Mouse (Mus musculus) limb, embryonic 13.5 days (tissue): ENCODE measurements around the gene Cwc25. TPM values are rescaled to one million over a fixed set of nuclear protein-coding genes. Genes with fewer than 3 reads are reported as not detected.

Experiments used
- ATAC-seq: fragments of 200-750 bp; cut with Nextera tagmentation; 2 replicates; pipeline ENCODE4 v1.8.0; 2017; ENCODE audit warnings: low read depth, moderate number of reproducible peaks, moderate TSS enrichment; ENCODE audit not compliant: low FRiP score
- H3K27ac ChIP-seq: fragments of 300-500 bp; sonication (generic); 2 replicates; pipeline ENCODE4 v1.5.1; 2015; ENCODE audit warnings: inconsistent platforms, mild to moderate bottlenecking, moderate library complexity
- H3K27me3 ChIP-seq: fragments of 300-500 bp; sonication (generic); 2 replicates; pipeline ENCODE4 v1.6.1; 2015; ENCODE audit warnings: mild to moderate bottlenecking, inconsistent platforms
- H3K36me3 ChIP-seq: fragments of 300-500 bp; sonication (generic); 2 replicates; pipeline ENCODE4 v1.6.1; 2015; ENCODE audit warnings: inconsistent platforms, mild to moderate bottlenecking, moderate library complexity
- H3K4me1 ChIP-seq: fragments of 300-500 bp; sonication (generic); 2 replicates; pipeline ENCODE4 v1.6.1; 2015; ENCODE audit warnings: inconsistent platforms
- H3K4me2 ChIP-seq: fragments of 300-500 bp; sonication (generic); replicated peaks from 2 replicates; pipeline ENCODE4 v1.6.1; 2015; ENCODE audit warnings: inconsistent platforms, mild to moderate bottlenecking, moderate library complexity
- H3K4me3 ChIP-seq: fragments of 300-500 bp; sonication (generic); 2 replicates; pipeline ENCODE4 v1.5.1; 2015; ENCODE audit warnings: moderate library complexity, mild to moderate bottlenecking, inconsistent platforms
- H3K9ac ChIP-seq: fragments of 300-500 bp; sonication (generic); 2 replicates; pipeline ENCODE4 v1.6.1; 2015; ENCODE audit warnings: mild to moderate bottlenecking, inconsistent platforms
- H3K9me3 ChIP-seq: fragments of 300-500 bp; sonication (generic); 2 replicates; pipeline ENCODE4 v1.6.1; 2016; ENCODE audit warnings: inconsistent platforms
- WGBS: fragments of 180-500 bp; shearing (Covaris S2); methylation state at CpG from one replicate; pipeline ENCODE4 v1.1.7; 2015; 5-methylcytosine and 5-hydroxymethylcytosine counted together
- polyA plus RNA-seq: library from polyadenylated mRNA; unstranded; fragments of >200 nt; fragmentation: Nextera tagmentation; extraction: Ambion mirVana; gene quantifications from 2 replicates; pipeline ENCODE4 v1.2.1, GENCODE M21; 2015

Gene Cwc25
- polyA plus RNA-seq, result 21.0 and 23.3 TPM in 2 replicates

- Histone ChIP-seq H3K4me1 (peaks cover 19% of the 10 kb centered on the region), H3K27me3 (no peaks in the 10 kb centered on the region), H3K4me3 (peak within 1 kb of the TSS; percentile 88), H3K36me3 (peaks cover 31% of the 10 kb centered on the region), H3K9me3 (0 out of 2 replicates have a peak, but pooled peaks cover 3% of the 10 kb centered on the region), H3K4me2 (peak within 1 kb of the TSS; percentile 89), H3K9ac (peak within 1 kb of the TSS; percentile 90), H3K27ac (peak within 1 kb of the TSS; percentile 92)
- ATAC-seq, result peak; percentile 93
- WGBS, result under 1% methylated on average over 38 of the region's 38 CpGs
These were observed at the start of gene Cwc25 for GRCm38 (mm10) chr11:97766154-97766881. Cwc25 (minus strand) TSS chr11:97766556.

GRCm38 (mm10) chr11:97815736-97816135, 49.4 kb upstream of the Cwc25 start:
- ATAC-seq, result no peak
- Histone ChIP-seq H3K4me3 (no peak overlapping the region), H3K27ac (no peak overlapping the region), H3K4me1 (peaks cover 74% of the 10 kb centered on the region), H3K36me3 (peaks cover 89% of the 10 kb centered on the region), H3K9me3 (no peaks in the 10 kb centered on the region), H3K4me2 (no peak overlapping the region), H3K9ac (0 out of 2 replicates have a peak overlapping the region, but pooled peaks have one; percentile 31), H3K27me3 (no peaks in the 10 kb centered on the region)
- WGBS, result 70% methylated on average over 11 of the region's 11 CpGs

DNA sequence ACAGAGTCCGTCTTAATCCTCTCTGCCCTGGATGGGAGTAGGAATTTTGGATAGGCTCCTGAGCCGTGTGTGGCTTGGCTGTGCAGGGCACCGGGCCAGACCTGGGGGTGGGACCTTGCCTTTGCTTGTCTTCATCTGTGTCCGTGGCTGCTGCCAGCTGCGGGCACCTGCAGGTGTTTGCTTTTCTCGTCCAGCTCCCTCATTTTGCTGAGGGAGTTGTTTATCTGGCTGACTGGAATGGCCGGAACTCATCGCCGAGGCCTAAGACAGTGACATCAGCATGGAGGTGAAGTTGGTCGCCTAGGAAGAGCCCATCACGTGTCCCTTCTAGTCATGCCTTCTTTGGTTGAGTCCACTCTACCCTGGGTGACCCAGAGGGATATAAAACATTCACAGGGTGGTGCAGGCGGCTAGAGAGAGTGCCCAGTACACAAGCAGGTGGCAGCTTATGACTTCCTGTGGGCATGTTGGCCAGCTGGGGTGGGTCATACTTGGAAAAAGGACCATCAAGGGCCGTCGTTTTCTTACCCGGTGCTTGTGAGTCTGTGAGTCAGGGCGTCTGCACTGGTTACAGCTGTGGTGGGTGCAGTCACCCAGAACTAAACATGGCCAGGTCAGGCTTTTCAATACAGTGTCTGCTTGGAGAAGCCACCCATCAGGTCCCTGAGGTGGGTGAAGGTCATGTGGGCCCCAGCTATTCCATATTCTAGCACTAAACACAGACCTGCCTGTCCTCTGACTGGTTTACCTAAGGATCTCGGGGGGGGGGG, 47.6 kb upstream of the Cwc25 start:
- Histone ChIP-seq H3K4me1 (peaks cover 80% of the 10 kb centered on the region), H3K9me3 (no peaks in the 10 kb centered on the region), H3K27ac (no peak overlapping the region), H3K36me3 (peaks cover 81% of the 10 kb centered on the region), H3K4me3 (no peak overlapping the region), H3K4me2 (no peak overlapping the region), H3K9ac (no peak overlapping the region), H3K27me3 (no peaks in the 10 kb centered on the region)
- ATAC-seq, result no peak
- WGBS, result 86% methylated on average over 17 of the region's 17 CpGs

DNA sequence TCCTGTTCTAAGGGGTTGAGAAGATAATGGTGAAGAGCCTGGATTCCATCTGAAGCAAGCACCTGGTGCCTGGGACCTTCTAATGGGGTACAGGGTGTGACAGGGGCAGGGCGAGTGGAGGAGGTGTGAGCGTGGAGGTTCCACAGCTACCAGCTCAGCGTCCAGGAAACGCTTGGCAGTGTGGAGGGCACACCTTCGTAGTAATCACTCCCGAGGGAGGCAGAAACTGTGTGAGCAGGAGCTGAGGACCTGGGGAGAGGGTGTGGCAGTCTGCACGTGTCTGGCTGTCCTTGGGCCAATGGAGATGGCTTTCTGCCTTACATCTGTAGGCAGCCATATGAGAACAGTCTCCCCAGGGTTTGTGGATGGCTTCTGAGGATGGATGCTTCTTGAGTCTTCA, 46.7 kb upstream of the Cwc25 start:
- H3K9ac ChIP-seq, result no peak overlapping the region
- H3K36me3 ChIP-seq, result peaks cover 81% of the 10 kb centered on the region
- H3K27me3 ChIP-seq, result no peaks in the 10 kb centered on the region
- no peak overlapping the region for H3K27ac ChIP-seq
- no peak overlapping the region for H3K4me3 ChIP-seq
- H3K4me2 ChIP-seq, result no peak overlapping the region
- no peaks in the 10 kb centered on the region for H3K9me3 ChIP-seq
- ATAC-seq, result no peak
- H3K4me1 ChIP-seq, result peaks cover 80% of the 10 kb centered on the region
- 54% methylated on average over 7 of the region's 7 CpGs for WGBS

- no peak overlapping the region for H3K4me2 ChIP-seq
- ATAC-seq, result no peak
- no peaks in the 10 kb centered on the region for H3K9me3 ChIP-seq
- H3K27ac ChIP-seq, result no peak overlapping the region
- peak overlapping the region; percentile 50 for H3K9ac ChIP-seq
- no peak overlapping the region for H3K4me3 ChIP-seq
- WGBS, result 48% methylated on average over 3 of the region's 3 CpGs
- H3K27me3 ChIP-seq, result no peaks in the 10 kb centered on the region
- H3K36me3 ChIP-seq, result peaks cover 80% of the 10 kb centered on the region
- peaks cover 80% of the 10 kb centered on the region for H3K4me1 ChIP-seq
These were observed 46.1 kb upstream of the Cwc25 start for GRCm38 (mm10) chr11:97812491-97812921.

DNA sequence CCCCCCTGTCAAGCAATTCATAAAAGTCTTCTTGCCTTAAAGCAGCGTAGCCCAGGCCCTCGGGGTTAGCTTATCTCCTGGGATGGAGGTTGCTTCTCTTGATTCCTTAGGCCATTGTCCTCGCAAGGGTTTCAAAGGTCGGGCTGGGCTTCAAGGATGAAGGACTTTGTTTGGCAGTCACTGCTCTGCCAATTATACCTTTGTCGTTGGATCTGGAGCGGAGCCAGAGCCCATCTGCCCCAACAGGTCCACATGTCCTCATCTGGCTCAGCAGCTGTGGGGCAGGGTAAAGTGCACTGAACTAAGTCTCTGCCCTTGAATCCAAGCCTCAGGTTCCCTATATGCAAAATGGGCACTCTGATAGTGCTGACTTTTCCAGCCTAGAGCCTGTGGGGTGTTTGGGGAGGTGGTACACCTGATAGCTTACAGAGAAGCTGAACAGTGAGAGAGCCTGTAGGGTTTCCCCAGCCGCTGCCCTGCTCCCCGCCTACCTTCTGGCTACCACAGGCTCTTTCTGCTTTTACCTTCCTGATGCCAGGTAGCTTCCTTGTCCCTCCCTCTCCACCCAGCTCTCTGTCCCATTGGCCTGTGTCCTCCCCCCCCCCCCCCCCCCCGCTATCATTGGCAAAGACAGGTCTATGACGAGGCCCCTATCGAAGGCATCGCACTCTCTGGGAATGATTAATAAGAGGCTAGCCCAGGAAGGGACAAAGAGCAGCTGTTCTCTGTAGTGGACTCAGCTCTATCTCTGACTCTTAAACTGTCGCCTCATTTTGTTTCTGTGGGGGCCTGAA, 45.4 kb upstream of the Cwc25 start:
- ATAC-seq, result no peak
- Histone ChIP-seq H3K27ac (peak overlapping the region; percentile 22; the same call in 1 of the 2 replicates), H3K9ac (0 out of 2 replicates have a peak overlapping the region, but pooled peaks have one; percentile 8), H3K4me1 (peaks cover 79% of the 10 kb centered on the region), H3K4me2 (no peak overlapping the region), H3K27me3 (no peaks in the 10 kb centered on the region), H3K9me3 (no peaks in the 10 kb centered on the region), H3K4me3 (no peak overlapping the region), H3K36me3 (peaks cover 80% of the 10 kb centered on the region)
- WGBS, result 51% methylated on average over 12 of the region's 13 CpGs

- Histone ChIP-seq H3K4me1 (peaks cover 79% of the 10 kb centered on the region), H3K4me2 (no peak overlapping the region), H3K36me3 (peaks cover 75% of the 10 kb centered on the region), H3K9ac (no peak overlapping the region), H3K4me3 (no peak overlapping the region), H3K9me3 (no peaks in the 10 kb centered on the region), H3K27me3 (no peaks in the 10 kb centered on the region), H3K27ac (no peak overlapping the region)
- ATAC-seq, result no peak
- 41% methylated on average over 3 of the region's 3 CpGs for WGBS
These were observed 44.6 kb upstream of the Cwc25 start for GRCm38 (mm10) chr11:97810970-97811369.

DNA sequence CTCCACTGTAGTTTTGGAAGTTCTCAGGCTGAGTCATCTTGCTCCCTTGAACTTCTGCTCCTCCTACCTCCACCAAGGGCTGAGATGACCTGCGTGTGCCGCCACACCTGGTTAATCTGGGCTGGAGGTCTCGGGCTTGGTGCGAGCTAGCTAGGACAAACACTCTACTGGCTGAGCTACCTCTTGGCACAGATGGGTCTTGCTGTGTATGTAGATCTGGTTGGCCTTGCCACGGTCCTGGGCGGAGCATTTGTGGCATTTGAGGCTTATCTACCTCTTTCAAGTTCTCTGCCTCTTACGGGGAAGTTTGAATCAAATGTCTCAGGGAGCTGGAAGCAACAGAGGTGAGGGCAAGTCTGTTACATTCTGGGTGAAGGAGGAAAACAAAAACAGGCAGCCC, 44.0 kb upstream of the Cwc25 start:
- no peaks in the 10 kb centered on the region for H3K9me3 ChIP-seq
- no peak for ATAC-seq
- H3K27me3 ChIP-seq, result no peaks in the 10 kb centered on the region
- H3K4me3 ChIP-seq, result no peak overlapping the region
- no peak overlapping the region for H3K4me2 ChIP-seq
- H3K36me3 ChIP-seq, result peaks cover 69% of the 10 kb centered on the region
- H3K27ac ChIP-seq, result no peak overlapping the region
- no peak overlapping the region for H3K9ac ChIP-seq
- WGBS, result 72% methylated on average over 7 of the region's 7 CpGs
- H3K4me1 ChIP-seq, result peaks cover 79% of the 10 kb centered on the region

DNA sequence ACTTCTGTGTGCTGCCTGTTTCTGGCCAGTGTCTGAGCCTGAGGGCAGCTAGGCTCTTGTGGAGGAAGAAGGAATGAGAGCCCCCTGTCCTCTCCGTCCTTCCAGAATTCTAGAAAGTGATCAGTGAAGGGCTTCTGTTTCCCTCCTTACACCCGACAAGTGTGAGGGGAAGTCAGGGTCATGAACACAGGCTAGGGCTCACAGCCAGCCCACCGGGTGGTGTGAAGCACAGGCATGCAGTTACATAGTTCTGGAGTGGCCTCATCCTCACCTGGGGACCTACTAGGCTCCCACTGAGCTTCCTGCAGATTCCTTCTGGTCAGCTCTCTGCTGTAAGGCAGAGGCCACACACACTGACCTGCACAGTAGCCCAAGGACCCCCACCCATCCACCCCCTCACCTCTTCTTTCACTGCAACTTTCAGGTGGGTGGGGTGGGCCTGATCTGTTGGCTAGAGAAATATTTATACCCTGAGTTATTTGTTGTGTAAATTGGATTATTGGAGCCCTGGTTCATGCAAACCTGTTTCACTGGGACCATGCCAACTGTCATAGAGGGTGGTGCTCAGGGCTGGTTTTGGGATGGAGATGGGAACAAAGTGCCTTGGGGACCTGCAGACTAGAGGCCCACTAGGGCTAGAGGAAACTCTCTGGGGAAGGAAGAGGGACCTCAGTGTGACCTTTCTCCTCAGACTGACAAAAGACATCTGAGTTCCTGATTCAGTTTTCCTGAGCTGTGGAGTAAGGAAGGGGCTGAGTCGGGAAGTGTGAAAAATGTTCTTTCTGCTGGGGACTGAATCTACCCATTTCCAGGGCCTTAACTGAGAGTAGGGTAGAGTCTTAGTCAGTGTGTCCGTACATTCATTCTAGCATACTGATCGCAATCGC, 43.1 kb upstream of the Cwc25 start:
- Histone ChIP-seq H3K9ac (peak overlapping the region; percentile 5; the same call in 1 of the 2 replicates), H3K4me3 (no peak overlapping the region), H3K4me1 (peaks cover 83% of the 10 kb centered on the region), H3K27ac (peak overlapping the region; percentile 49), H3K4me2 (peak overlapping the region; percentile 23), H3K27me3 (no peaks in the 10 kb centered on the region), H3K9me3 (no peaks in the 10 kb centered on the region), H3K36me3 (peaks cover 61% of the 10 kb centered on the region)
- WGBS, result 61% methylated on average over 7 of the region's 7 CpGs
- ATAC-seq, result peak; percentile 26; the same call in 1 of the 2 replicates

GRCm38 (mm10) chr11:97808621-97809234, 42.4 kb upstream of the Cwc25 start:
- Histone ChIP-seq H3K4me3 (no peak overlapping the region), H3K9ac (peak overlapping the region; percentile 5; the same call in 1 of the 2 replicates), H3K27me3 (no peaks in the 10 kb centered on the region), H3K9me3 (no peaks in the 10 kb centered on the region), H3K4me1 (peaks cover 91% of the 10 kb centered on the region), H3K4me2 (peak overlapping the region; percentile 27), H3K36me3 (peaks cover 54% of the 10 kb centered on the region), H3K27ac (peak overlapping the region; percentile 49)
- ATAC-seq, result peak; percentile 22; the same call in 1 of the 2 replicates
- WGBS, result 48% methylated on average over 5 of the region's 5 CpGs
